Mouse (Mus musculus) limb, embryonic 10.5 days (tissue): Measurements from ENCODE around the gene Abhd15. TPM values are rescaled to one million over a fixed set of nuclear protein-coding genes. Genes with fewer than 3 reads are reported as not detected.

Experiments
- DNase-seq: peaks from one replicate; pipeline ENCODE4 v3.0.0-alpha.2; 2017; ENCODE audit warnings: low spot score
- H3K27ac ChIP-seq: fragments of 300-500 bp; sonication (generic); 2 replicates; pipeline ENCODE4 v1.5.1; 2016; ENCODE audit warnings: mild to moderate bottlenecking
- H3K27me3 ChIP-seq: fragments of 300-500 bp; sonication (generic); 2 replicates; pipeline ENCODE4 v1.6.1; 2016; ENCODE audit warnings: low read depth, mild to moderate bottlenecking; ENCODE audit not compliant: poor library complexity, severe bottlenecking
- H3K36me3 ChIP-seq: fragments of 300-500 bp; sonication (generic); 2 replicates; pipeline ENCODE4 v1.6.1; 2016; ENCODE audit warnings: mild to moderate bottlenecking, moderate library complexity
- H3K4me1 ChIP-seq: fragments of 300-500 bp; sonication (generic); 2 replicates; pipeline ENCODE4 v1.6.1; 2016
- H3K4me3 ChIP-seq: fragments of 300-500 bp; sonication (generic); 2 replicates; pipeline ENCODE4 v1.5.1; 2016; ENCODE audit warnings: mild to moderate bottlenecking, moderate library complexity
- H3K9me3 ChIP-seq: fragments of 300-500 bp; sonication (generic); replicated peaks from 2 replicates; pipeline ENCODE4 v1.6.1; 2016; ENCODE audit warnings: mild to moderate bottlenecking
- WGBS: fragments of 180-500 bp; shearing (Covaris S2); methylation state at CpG from one replicate; pipeline ENCODE4 v1.1.7; 2016; 5-methylcytosine and 5-hydroxymethylcytosine counted together
- polyA plus RNA-seq: library from polyadenylated mRNA; unstranded; fragments of >200 nt; fragmentation: Nextera tagmentation; extraction: Ambion mirVana; gene quantifications from 2 replicates; pipeline ENCODE4 v1.2.1, GENCODE M21; 2016

Gene Abhd15
- polyA plus RNA-seq, 1 experiment from 2014 or later, result 1.4 TPM

DNA sequence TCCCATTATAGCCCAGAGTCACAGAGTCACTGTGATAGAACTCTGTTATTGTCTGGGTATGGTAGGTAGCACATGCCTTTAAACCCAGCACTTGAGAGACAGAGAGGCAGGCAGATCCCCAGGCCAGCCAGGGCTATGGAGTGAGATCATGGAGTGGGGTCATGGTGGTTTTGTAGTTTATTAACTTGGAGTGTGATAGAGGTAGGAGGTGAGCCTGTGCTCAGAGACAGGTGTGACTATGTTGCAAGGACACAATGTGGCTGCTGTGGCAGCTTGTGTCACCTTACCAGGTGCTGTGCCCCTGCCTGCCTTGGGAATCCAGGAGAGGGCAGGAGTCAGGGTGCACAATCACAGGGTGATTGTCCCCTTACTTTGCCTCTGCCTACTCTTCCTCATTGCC is 19.4 kb upstream of the Abhd15 start:
- Histone ChIP-seq H3K4me1 (peaks cover 93% of the 10 kb centered on the region), H3K4me3 (peak overlapping the region; percentile 98; the same call in 1 of the 2 replicates), H3K27me3 (no peaks in the 10 kb centered on the region), H3K36me3 (peaks cover 32% of the 10 kb centered on the region), H3K27ac (no peak overlapping the region), H3K9me3 (no peaks in the 10 kb centered on the region)
- DNase-seq, result no peak

DNA sequence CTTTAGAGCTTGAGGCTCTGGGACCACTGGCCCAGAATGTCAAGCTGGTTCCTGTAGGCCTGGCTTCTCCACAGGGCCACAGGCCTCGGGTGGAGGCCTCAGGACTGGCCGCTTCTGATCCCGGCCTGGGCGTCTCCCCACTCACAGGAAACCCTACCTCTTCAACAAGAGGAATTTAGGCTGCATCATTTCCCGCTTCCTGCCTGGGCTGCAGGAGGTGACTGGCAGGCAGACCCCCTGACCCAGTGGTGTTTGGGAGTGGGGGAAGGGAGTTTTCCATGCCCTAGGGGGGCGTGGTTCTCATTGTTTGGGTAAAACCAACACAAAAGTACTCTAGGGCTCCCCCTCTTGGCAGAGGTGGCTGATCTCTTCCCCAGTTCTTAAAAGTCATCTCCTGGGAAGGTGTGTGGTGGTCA is 17.6 kb upstream of the Abhd15 start:
- no peaks in the 10 kb centered on the region for H3K9me3 ChIP-seq
- peak overlapping the region; percentile 34 for H3K4me3 ChIP-seq
- H3K27me3 ChIP-seq, result no peaks in the 10 kb centered on the region
- H3K27ac ChIP-seq, result peak overlapping the region; percentile 88
- H3K36me3 ChIP-seq, result peaks cover 50% of the 10 kb centered on the region
- DNase-seq, result peak; percentile 85
- H3K4me1 ChIP-seq, result peaks cover 84% of the 10 kb centered on the region
- 8% methylated on average over 6 of the region's 6 CpGs for WGBS

DNA sequence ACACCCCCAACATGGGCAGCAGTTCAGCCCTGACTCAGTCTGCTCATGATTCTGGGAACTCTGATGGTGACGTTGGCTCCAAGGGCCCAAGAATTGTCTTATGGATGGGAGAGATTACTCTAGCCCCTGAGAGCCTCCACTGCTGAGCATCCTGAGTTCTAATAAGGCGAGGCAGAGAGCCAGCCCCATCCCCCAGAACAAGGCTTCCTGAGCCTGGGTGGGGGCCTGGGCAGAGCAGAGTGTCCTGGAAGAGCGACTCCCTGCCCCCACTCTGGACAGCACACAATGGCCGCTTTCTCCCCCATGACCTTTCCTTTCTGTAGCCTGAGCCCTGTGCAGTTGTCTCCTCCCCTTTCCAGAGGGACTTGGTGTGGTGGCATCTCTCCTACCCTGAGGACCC is 17.1 kb upstream of the Abhd15 start:
- H3K36me3 ChIP-seq, result peaks cover 55% of the 10 kb centered on the region
- peak overlapping the region; percentile 34 for H3K4me3 ChIP-seq
- H3K27me3 ChIP-seq, result no peaks in the 10 kb centered on the region
- DNase-seq, result no peak
- WGBS, result 34% methylated on average over 4 of the region's 4 CpGs
- no peaks in the 10 kb centered on the region for H3K9me3 ChIP-seq
- peaks cover 79% of the 10 kb centered on the region for H3K4me1 ChIP-seq
- peak overlapping the region; percentile 88 for H3K27ac ChIP-seq

DNA sequence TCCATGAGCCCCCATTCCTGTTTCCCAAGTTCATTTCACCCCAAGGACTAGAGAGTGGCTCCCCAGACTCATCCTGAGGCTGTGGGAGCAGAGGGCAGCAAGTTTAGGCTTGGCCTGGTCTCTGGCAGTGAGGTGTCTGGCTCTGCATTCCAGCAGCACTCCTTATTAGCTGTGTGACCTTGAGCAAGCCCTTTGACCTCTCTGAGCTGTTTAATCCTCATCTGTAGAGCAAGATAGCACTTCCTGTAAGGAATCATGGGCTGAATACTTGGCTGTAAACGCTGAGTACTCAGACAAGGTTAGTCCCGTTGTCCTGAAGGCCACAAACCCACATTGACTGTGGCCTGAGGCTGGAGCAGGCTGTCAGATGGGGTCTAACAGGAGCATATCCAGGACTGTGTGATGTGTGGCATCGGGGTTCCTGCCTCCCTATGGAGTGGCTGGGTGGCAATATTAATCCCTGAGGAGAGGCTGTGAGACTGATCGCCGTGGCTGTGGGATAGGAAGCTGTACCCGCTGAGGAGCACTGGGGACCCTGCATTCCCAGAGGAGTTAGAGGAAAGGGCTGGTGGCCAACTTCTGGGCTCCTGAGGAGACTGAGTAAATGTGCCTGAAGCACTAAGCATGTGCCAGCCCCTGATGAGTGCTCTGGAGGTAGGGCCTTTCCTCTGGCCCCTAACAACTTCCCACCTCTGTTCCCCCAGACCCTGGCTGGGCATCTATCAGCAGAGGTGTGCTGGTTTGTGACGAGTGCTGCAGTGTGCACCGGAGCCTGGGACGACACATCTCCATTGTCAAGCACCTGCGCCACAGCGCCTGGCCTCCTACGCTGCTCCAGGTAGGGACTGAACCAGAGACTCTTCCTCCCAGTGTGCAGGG is 16.4 kb upstream of the Abhd15 start:
- 77% methylated on average over 12 of the region's 12 CpGs for WGBS
- H3K36me3 ChIP-seq, result peaks cover 61% of the 10 kb centered on the region
- DNase-seq, result no peak

GRCm38 (mm10) chr11:77499354-77499753 is 15.6 kb upstream of the Abhd15 start:
- no peak for DNase-seq
- 96% methylated on average over 7 of the region's 7 CpGs for WGBS
- no peak overlapping the region for H3K4me3 ChIP-seq
- H3K9me3 ChIP-seq, result no peaks in the 10 kb centered on the region
- H3K4me1 ChIP-seq, result peaks cover 69% of the 10 kb centered on the region
- H3K27me3 ChIP-seq, result no peaks in the 10 kb centered on the region
- H3K27ac ChIP-seq, result 0 out of 2 replicates have a peak overlapping the region, but pooled peaks have one; percentile 22
- H3K36me3 ChIP-seq, result peaks cover 70% of the 10 kb centered on the region

More for the DNA sequence above, 16.4 kb upstream of the Abhd15 start:
- Histone ChIP-seq H3K27ac (peak overlapping the region; percentile 88), H3K4me3 (peak overlapping the region; percentile 34), H3K9me3 (no peaks in the 10 kb centered on the region), H3K27me3 (no peaks in the 10 kb centered on the region), H3K4me1 (peaks cover 77% of the 10 kb centered on the region)

DNA sequence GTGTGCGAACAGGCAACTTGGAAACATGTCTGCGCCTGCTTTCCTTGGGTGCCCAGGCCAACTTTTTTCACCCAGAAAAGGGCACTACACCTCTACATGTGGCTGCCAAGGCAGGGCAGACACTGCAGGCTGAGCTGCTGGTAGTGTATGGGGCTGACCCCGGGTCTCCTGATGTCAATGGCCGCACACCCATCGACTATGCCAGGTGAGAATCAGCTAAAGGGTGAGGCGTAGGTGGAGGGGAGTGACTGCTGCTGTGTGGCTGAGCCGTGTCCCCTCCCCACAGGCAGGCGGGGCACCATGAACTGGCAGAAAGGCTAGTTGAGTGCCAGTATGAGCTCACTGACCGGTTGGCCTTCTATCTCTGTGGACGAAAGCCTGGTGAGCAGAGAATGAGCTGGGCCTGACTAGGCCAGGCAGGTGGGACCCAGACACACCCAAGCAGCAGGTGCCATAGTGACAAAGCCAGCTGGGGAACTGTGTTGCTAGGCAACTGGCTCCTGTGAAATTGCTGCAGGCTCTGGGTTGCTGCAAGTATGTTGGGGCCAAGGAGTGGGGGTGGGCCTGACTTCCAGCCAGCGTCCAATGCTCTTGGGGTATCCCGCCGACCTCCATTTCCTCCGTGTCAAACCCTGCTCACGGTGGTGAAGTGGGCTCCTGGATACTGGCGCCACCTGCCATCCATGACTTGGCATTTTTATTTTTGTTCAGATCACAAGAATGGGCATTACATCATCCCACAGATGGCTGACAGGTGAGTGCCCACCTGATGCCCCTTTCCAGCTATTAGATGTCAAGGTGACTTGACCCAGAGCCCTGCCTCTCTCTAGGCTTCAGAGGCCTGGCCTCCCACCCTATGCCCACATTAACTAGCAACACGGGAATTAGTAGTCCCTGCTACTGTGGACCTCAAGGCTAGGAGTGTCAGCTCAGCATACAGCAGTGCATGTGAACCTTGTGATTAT is 14.3 kb upstream of the Abhd15 start:
- H3K9me3 ChIP-seq, result no peaks in the 10 kb centered on the region
- H3K4me1 ChIP-seq, result peaks cover 56% of the 10 kb centered on the region
- H3K4me3 ChIP-seq, result no peak overlapping the region
- WGBS, result 90% methylated on average over 17 of the region's 17 CpGs
- no peak for DNase-seq
- H3K36me3 ChIP-seq, result peaks cover 82% of the 10 kb centered on the region
- no peaks in the 10 kb centered on the region for H3K27me3 ChIP-seq
- no peak overlapping the region; the same call in 1 of the 2 replicates for H3K27ac ChIP-seq

GRCm38 (mm10) chr11:77501392-77501791 is 13.5 kb upstream of the Abhd15 start:
- Histone ChIP-seq H3K9me3 (no peaks in the 10 kb centered on the region), H3K36me3 (peaks cover 84% of the 10 kb centered on the region)
- 38% methylated on average over 5 of the region's 5 CpGs for WGBS

GRCm38 (mm10) chr11:77501971-77502370 is 12.9 kb upstream of the Abhd15 start:
- Histone ChIP-seq H3K27ac (no peak overlapping the region), H3K36me3 (peaks cover 87% of the 10 kb centered on the region), H3K4me1 (peaks cover 44% of the 10 kb centered on the region), H3K9me3 (no peaks in the 10 kb centered on the region), H3K27me3 (no peaks in the 10 kb centered on the region), H3K4me3 (no peak overlapping the region)
- DNase-seq, result no peak
- WGBS, result over 99% methylated on average over 4 of the region's 4 CpGs

More at GRCm38 (mm10) chr11:77501392-77501791, 13.5 kb upstream of the Abhd15 start:
- no peaks in the 10 kb centered on the region for H3K27me3 ChIP-seq
- no peak overlapping the region; the same call in 1 of the 2 replicates for H3K27ac ChIP-seq
- H3K4me3 ChIP-seq, result no peak overlapping the region
- peaks cover 49% of the 10 kb centered on the region for H3K4me1 ChIP-seq
- peak; percentile 76 for DNase-seq

GRCm38 (mm10) chr11:77502481-77502880 is 12.4 kb upstream of the Abhd15 start:
- peaks cover 41% of the 10 kb centered on the region for H3K4me1 ChIP-seq
- no peaks in the 10 kb centered on the region for H3K27me3 ChIP-seq
- DNase-seq, result no peak
- H3K36me3 ChIP-seq, result peaks cover 88% of the 10 kb centered on the region
- H3K4me3 ChIP-seq, result no peak overlapping the region
- no peak overlapping the region for H3K27ac ChIP-seq
- WGBS, result 83% methylated on average over 6 of the region's 6 CpGs
- H3K9me3 ChIP-seq, result no peaks in the 10 kb centered on the region

- Histone ChIP-seq H3K27ac (no peak overlapping the region), H3K4me1 (peaks cover 41% of the 10 kb centered on the region), H3K27me3 (no peaks in the 10 kb centered on the region), H3K36me3 (peaks cover 93% of the 10 kb centered on the region), H3K4me3 (no peak overlapping the region), H3K9me3 (no peaks in the 10 kb centered on the region)
- no peak for DNase-seq
- WGBS, result 68% methylated on average over 3 of the region's 3 CpGs
These were observed 11.4 kb upstream of the Abhd15 start for GRCm38 (mm10) chr11:77503511-77503910.

- H3K36me3 ChIP-seq, result peaks cover 95% of the 10 kb centered on the region
- no peak overlapping the region for H3K4me3 ChIP-seq
- H3K9me3 ChIP-seq, result no peaks in the 10 kb centered on the region
- DNase-seq, result no peak
- peaks cover 37% of the 10 kb centered on the region for H3K4me1 ChIP-seq
- no peak overlapping the region for H3K27ac ChIP-seq
- H3K27me3 ChIP-seq, result no peaks in the 10 kb centered on the region
- 94% methylated on average over 19 of the region's 19 CpGs for WGBS
These were observed 10.5 kb upstream of the Abhd15 start for GRCm38 (mm10) chr11:77504377-77504776.

- Histone ChIP-seq H3K27me3 (no peaks in the 10 kb centered on the region), H3K4me3 (no peak overlapping the region), H3K27ac (no peak overlapping the region), H3K4me1 (peaks cover 27% of the 10 kb centered on the region), H3K36me3 (peaks cover 95% of the 10 kb centered on the region), H3K9me3 (no peaks in the 10 kb centered on the region)
- no peak for DNase-seq
- 91% methylated on average over 22 of the region's 22 CpGs for WGBS
These were observed 9.5 kb upstream of the Abhd15 start for GRCm38 (mm10) chr11:77505291-77505980.
